Mouse (Mus musculus) splenic B cell, adult 2 months (primary cell): ENCODE measurements at regions not wholly inside any gene's neighbourhood (a gene's known extent, or its start where the extent isn't known, plus 50 kb on each side); places are given as distances from the start of the nearest gene placed in this dataset.
A peak's percentile ranks its signal among the peaks of the same experiment; 100 is the strongest.

Experiments
- DNase-seq: peaks from one replicate; pipeline ENCODE4 v3.0.0-alpha.2; 2011; ENCODE audit warnings: low read depth, low spot score
- H3K27me3 ChIP-seq: 2 replicates; pipeline ENCODE4 v1.6.1; 2012; ENCODE audit warnings: mild to moderate bottlenecking, low read length, moderate library complexity, mixed read lengths; ENCODE audit not compliant: control insufficient read depth, poor library complexity, insufficient read depth, severe bottlenecking
- H3K36me3 ChIP-seq: 2 replicates; pipeline ENCODE4 v1.6.1; 2012; ENCODE audit warnings: mild to moderate bottlenecking, low read length, moderate library complexity, mixed read lengths; ENCODE audit not compliant: control insufficient read depth, poor library complexity, insufficient read depth, severe bottlenecking

GRCm38 (mm10) chr13:51280388-51280753 is 109.5 kb downstream of the Nxnl2 start:
- H3K36me3 ChIP-seq = no peaks in the 10 kb centered on the region
- H3K27me3 ChIP-seq = no peaks in the 10 kb centered on the region
- DNase-seq = no peak

DNA sequence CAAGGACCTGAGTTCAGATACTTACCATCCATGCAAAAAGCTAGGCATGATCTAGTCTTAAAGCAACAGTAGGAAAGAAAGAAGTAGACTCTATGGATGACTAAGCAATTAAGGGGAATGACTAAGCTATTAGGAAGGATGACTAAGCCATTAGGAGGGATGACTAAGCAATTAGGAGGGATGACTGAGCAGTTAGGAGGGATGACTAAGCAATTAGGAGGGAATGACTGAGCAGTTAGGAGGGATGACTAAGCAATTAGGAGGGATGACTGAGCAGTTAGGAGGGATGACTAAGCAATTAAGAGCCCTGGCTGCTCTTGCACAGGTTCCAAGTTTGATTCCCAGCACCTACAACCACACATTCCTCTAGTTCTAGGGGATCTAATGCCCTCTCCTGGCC is 113.9 kb downstream of the Nxnl2 start:
- no peaks in the 10 kb centered on the region for H3K27me3 ChIP-seq
- no peak for DNase-seq
- H3K36me3 ChIP-seq = no peaks in the 10 kb centered on the region

DNA sequence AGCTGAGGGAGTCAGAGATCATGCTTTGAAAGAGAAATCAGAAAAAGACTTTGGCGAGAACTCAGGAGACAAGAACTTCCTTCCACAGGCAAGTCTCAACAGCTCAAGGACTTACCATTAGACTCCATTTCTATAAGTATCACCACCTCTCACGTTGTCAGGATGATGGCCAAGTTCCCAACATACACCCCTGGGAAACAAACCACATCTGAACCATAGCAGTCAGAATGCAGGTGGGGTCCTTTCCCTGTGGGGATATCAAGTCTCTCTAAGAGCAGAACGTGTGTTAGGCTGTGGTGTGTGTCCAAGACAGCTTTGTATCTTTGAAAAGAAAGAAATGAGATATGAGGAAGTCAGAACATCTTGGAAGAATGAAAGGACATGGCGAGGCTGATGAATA is 118.6 kb downstream of the Nxnl2 start:
- Histone ChIP-seq H3K27me3 (no peaks in the 10 kb centered on the region), H3K36me3 (no peaks in the 10 kb centered on the region)
- DNase-seq = no peak

GRCm38 (mm10) chr13:51290021-51290424 is 118.4 kb upstream of the S1pr3 start:
- DNase-seq = no peak
- Histone ChIP-seq H3K27me3 (no peaks in the 10 kb centered on the region), H3K36me3 (no peaks in the 10 kb centered on the region)

DNA sequence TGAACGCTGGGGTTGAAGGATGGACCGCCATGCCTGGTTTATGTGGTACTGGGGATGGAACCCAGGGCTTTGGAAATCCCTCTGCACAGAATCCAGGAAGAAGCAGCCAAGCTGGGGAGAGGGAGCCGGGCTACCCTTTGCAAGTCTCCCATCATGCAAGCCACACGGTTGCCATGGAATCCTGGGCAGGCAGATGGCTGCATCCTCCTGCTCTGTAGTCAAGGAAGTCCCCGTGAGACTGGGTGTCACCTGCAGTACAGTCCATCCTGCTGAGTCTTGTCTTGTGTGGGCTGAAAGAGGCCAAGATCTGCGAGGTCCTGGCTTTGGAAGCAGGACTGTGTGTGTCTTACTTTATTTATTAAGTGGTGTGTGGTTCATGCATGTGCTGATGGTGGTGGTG is 117.5 kb upstream of the S1pr3 start:
- no peaks in the 10 kb centered on the region for H3K36me3 ChIP-seq
- H3K27me3 ChIP-seq = no peaks in the 10 kb centered on the region
- DNase-seq = no peak

DNA sequence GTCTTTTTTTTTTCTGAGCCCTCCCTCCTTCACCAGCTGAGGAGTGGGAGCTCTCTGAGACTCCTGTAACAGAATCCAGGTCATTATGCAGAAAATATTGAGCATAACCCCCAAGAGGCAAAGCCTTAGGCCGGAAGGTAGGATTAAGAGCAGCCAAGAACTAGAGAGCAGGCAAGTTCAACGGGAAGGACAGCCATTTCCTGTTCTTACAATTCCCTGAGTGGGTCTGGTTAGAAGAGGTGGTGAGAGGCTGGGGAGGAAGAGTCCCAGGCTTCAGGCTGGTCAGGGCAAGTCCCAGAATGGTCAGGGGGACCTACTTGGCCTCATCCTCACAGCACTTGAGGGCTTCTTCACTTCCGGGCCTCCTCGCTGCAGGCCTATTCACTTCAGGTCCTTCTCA is 115.4 kb upstream of the S1pr3 start:
- Histone ChIP-seq H3K36me3 (no peaks in the 10 kb centered on the region), H3K27me3 (no peaks in the 10 kb centered on the region)
- no peak for DNase-seq

DNA sequence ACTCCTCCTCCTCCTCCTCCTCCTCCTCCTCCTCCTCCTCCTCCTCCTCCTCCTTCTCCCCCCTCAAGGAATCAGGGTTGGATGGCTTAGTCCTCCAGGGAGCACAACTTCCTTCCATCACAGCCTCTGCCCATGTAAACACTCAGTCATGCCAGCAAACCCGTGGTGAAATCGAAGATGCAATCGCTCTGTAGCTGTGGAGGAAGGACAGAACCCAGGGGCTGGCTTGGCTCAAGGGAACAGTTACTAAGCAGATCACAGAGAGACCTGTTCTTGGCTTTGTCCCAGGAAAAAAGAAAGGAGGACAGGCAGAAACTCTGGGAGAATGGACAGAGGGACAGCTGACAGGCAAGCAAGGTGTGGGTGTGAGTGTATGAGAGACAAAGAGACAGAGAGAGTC is 112.6 kb upstream of the S1pr3 start:
- H3K36me3 ChIP-seq = no peaks in the 10 kb centered on the region
- H3K27me3 ChIP-seq = no peaks in the 10 kb centered on the region
- peak; percentile 36 for DNase-seq

GRCm38 (mm10) chr13:51297231-51297880 is 111.1 kb upstream of the S1pr3 start:
- H3K36me3 ChIP-seq = no peaks in the 10 kb centered on the region

DNA sequence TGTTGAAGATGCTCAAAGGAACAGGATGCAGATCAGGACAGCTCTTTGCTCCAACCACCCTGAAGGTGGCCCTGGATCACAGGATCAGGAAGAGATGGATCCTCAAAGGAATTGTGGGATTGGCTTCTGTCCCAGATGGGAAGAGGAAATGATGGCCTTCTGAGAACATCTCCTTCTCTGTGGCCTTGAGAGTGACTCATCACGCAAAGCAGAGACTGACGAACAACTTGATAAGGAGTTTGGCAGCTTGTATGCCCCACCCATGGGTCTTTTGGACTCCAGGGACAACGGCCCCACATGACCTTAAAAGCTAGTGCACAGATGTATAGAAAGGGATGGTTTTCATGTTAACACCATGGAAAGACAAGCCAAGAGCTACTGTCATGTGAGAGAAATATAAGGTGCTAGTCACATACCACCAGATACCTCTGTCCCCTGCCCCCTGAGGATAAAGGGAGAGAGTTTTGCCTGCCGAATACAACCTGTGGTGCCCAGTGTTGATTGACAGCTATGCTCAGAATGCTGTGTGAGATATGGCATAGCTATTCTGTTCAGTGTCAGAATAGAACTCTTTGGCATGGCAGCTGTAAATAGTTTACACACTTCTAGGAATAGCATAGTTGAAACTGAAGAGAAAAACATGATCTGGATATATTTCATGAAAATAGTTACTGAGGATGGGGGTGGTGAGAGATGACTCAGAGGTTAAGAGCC is 109.2 kb upstream of the S1pr3 start:
- Histone ChIP-seq H3K27me3 (no peaks in the 10 kb centered on the region), H3K36me3 (no peaks in the 10 kb centered on the region)
- no peak for DNase-seq

More at GRCm38 (mm10) chr13:51297231-51297880, 111.1 kb upstream of the S1pr3 start:
- DNase-seq = no peak
- H3K27me3 ChIP-seq = no peaks in the 10 kb centered on the region

DNA sequence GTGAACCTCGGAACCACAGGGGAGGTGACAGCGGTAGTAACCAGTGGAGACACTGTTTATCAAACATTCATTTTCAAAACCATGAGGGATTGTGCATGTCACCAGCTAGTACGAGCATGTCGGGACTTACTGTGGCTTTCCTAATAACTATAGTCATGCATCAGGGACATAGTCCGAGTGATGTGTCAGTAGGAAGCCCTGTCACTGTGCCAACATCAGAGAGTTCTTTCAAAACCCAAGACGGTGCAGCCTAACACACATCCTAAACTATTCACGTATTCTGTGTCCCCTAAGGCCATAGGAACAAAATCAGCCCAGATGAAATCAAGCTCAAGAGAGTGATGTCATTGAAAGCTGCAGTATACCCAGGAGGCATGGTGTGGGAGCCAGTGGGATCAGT is 107.0 kb upstream of the S1pr3 start:
- Histone ChIP-seq H3K36me3 (no peaks in the 10 kb centered on the region), H3K27me3 (no peaks in the 10 kb centered on the region)
- DNase-seq = no peak

DNA sequence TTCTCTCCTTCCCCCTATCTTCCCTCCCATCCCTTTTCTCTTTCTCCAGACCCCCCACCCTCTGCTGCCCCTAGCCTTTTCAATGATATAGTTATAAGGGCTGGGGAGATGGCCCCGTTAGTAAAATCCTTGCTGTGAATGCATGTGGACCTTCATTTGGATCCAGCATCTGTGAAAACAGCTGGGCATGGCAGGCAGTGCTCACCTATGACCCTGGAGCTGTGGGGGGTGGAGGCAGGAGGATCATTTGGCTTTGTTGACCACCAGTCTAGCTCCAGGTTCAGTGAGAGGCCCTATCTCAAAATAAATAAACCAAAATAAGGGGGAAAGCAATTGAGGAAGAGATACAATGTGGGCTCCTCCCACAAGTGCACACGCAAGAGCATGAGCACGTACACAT is 105.3 kb upstream of the S1pr3 start:
- no peaks in the 10 kb centered on the region for H3K27me3 ChIP-seq
- no peaks in the 10 kb centered on the region for H3K36me3 ChIP-seq
- no peak for DNase-seq

- H3K36me3 ChIP-seq = no peaks in the 10 kb centered on the region
- DNase-seq = no peak
- H3K27me3 ChIP-seq = no peaks in the 10 kb centered on the region
Observed at GRCm38 (mm10) chr13:51304631-51305030, 103.8 kb upstream of the S1pr3 start.

GRCm38 (mm10) chr13:51309446-51309845 is 99.0 kb upstream of the S1pr3 start:
- Histone ChIP-seq H3K27me3 (no peaks in the 10 kb centered on the region), H3K36me3 (no peaks in the 10 kb centered on the region)
- no peak for DNase-seq

GRCm38 (mm10) chr13:51310041-51310440 is 98.4 kb upstream of the S1pr3 start:
- no peak for DNase-seq
- H3K27me3 ChIP-seq = no peaks in the 10 kb centered on the region
- H3K36me3 ChIP-seq = no peaks in the 10 kb centered on the region

GRCm38 (mm10) chr13:51311679-51312255 is 96.7 kb upstream of the S1pr3 start:
- no peak for DNase-seq
- no peaks in the 10 kb centered on the region for H3K27me3 ChIP-seq
- no peaks in the 10 kb centered on the region for H3K36me3 ChIP-seq
